Comparison of ENCODE assay signal across 8 mouse cellular contexts in genomic region chr17:52600882-52601371, GRCm38 (mm10). TPM values are rescaled to one million over a fixed set of nuclear protein-coding genes. Genes with fewer than 3 reads are reported as not detected.
DNase-seq lines count a peak whose midpoint lies in the region; ATAC-seq and TF ChIP-seq lines count a peak whose summit lies in the region.

No protein-coding gene starts in this region.

- no peak overlapping the region for H3K27ac ChIP-seq in spleen, adult 2 months (ENCODE audit: insufficient read depth, low read length)
- H3K27ac ChIP-seq in embryonic facial prominence, embryonic 14.5 days (replicated peaks; ENCODE audit: low read depth, low read length) = peak overlapping the region; percentile 63; the same call in 1 of the 2 replicates
- no peak overlapping the region for H3K27ac ChIP-seq in heart, postnatal 0 days (ENCODE audit: low read depth)
- no peak overlapping the region for H3K27ac ChIP-seq in liver, embryonic 11.5 days (ENCODE audit: low read depth, low read length)
- peak overlapping the region; percentile 93 for H3K27ac ChIP-seq in midbrain, postnatal 0 days (ENCODE audit: low read depth, low read length)
- no peak overlapping the region for H3K27ac ChIP-seq in thymus, adult 2 months (ENCODE audit: control insufficient read depth, insufficient read depth, low read length)

- DNase-seq in spleen, adult 2 months (ENCODE audit: low read depth in 1 of 2, low spot score in 2 of 2) = peak in 1 of 2 experiments; percentile 4
- DNase-seq in spleen, adult 18-20 months = no peak
- peak; percentile 87 for DNase-seq in embryonic facial prominence, embryonic 14.5 days (ENCODE audit: low spot score)
- DNase-seq in heart, postnatal 0 days (ENCODE audit: low spot score) = peak; percentile 30
- DNase-seq in kidney, postnatal 36 days = peak; percentile 6 to 41
- DNase-seq in liver, embryonic 11.5 days (ENCODE audit: low spot score) = peak; percentile 47
- peak; percentile 92 for DNase-seq in midbrain, postnatal 0 days (ENCODE audit: low spot score)
- DNase-seq in thymus, adult 2 months = peak; percentile 65

- TF ChIP-seq POLR2A in spleen, adult 2 months (IDR thresholded peaks at IDR 0.05; ENCODE audit: low read depth, low read length) = no peak
- no peak for TF ChIP-seq POLR2A in thymus, adult 2 months (IDR thresholded peaks at IDR 0.05; ENCODE audit: control insufficient read depth, extremely low read depth, insufficient read depth, low read length, poor library complexity)

- TF ChIP-seq CTCF in spleen, adult 2 months (IDR thresholded peaks at IDR 0.05; ENCODE audit: extremely low read depth, insufficient read depth, insufficient read length, insufficient replicate concordance) = no peak
- no peak for TF ChIP-seq CTCF in heart, postnatal 0 days (IDR thresholded peaks at IDR 0.05; ENCODE audit: low read depth)
- TF ChIP-seq CTCF in midbrain, postnatal 0 days (IDR thresholded peaks at IDR 0.05) = no peak
- no peak for TF ChIP-seq CTCF in thymus, adult 2 months (IDR thresholded peaks at IDR 0.05; ENCODE audit: borderline replicate concordance, control insufficient read depth, extremely low read depth, insufficient read depth, low read length, poor library complexity)

- H3K9me3 ChIP-seq in embryonic facial prominence, embryonic 14.5 days (ENCODE audit: control insufficient read depth, low read length) = no peaks in the 10 kb centered on the region
- H3K9me3 ChIP-seq in heart, postnatal 0 days (replicated peaks; ENCODE audit: control insufficient read depth, low read length) = no peaks in the 10 kb centered on the region
- H3K9me3 ChIP-seq in liver, embryonic 11.5 days (ENCODE audit: control insufficient read depth, low read length) = no peaks in the 10 kb centered on the region
- H3K9me3 ChIP-seq in midbrain, postnatal 0 days (ENCODE audit: low read length) = no peaks in the 10 kb centered on the region

- H3K27me3 ChIP-seq in spleen, adult 2 months (ENCODE audit: control insufficient read depth, insufficient read depth, low read length) = peaks cover 8% of the 10 kb centered on the region; the same call in 1 of the 2 replicates
- H3K27me3 ChIP-seq in embryonic facial prominence, embryonic 14.5 days (replicated peaks; ENCODE audit: control insufficient read depth, insufficient read depth, low read length) = peaks cover 38% of the 10 kb centered on the region
- peaks cover 33% of the 10 kb centered on the region for H3K27me3 ChIP-seq in heart, postnatal 0 days (ENCODE audit: control insufficient read depth, insufficient read depth, low read length)
- peaks cover 38% of the 10 kb centered on the region for H3K27me3 ChIP-seq in liver, embryonic 11.5 days (replicated peaks; ENCODE audit: control insufficient read depth, insufficient read depth, low read length)
- H3K27me3 ChIP-seq in midbrain, postnatal 0 days (ENCODE audit: insufficient read depth, low read length) = no peaks in the 10 kb centered on the region
- H3K27me3 ChIP-seq in thymus, adult 2 months (ENCODE audit: control insufficient read depth, insufficient read depth, low read length) = peaks cover 13% of the 10 kb centered on the region

- TF ChIP-seq EP300 in heart, postnatal 0 days (IDR thresholded peaks at IDR 0.05; ENCODE audit: low read depth) = no peak

- peaks cover 5% of the 10 kb centered on the region; the same call in 1 of the 2 replicates for H3K4me1 ChIP-seq in spleen, adult 2 months (ENCODE audit: control insufficient read depth, insufficient read depth, insufficient read length)
- H3K4me1 ChIP-seq in embryonic facial prominence, embryonic 14.5 days (ENCODE audit: control insufficient read depth, insufficient read depth, low read length) = 0 out of 2 replicates have a peak, but pooled peaks cover 3% of the 10 kb centered on the region
- H3K4me1 ChIP-seq in heart, postnatal 0 days (ENCODE audit: control insufficient read depth, insufficient read depth) = no peaks in the 10 kb centered on the region
- no peaks in the 10 kb centered on the region for H3K4me1 ChIP-seq in liver, embryonic 11.5 days (replicated peaks; ENCODE audit: control insufficient read depth, insufficient read depth, low read length)
- H3K4me1 ChIP-seq in midbrain, postnatal 0 days (ENCODE audit: insufficient read depth, low read length) = no peaks in the 10 kb centered on the region; the same call in 1 of the 2 replicates
- peaks cover 16% of the 10 kb centered on the region for H3K4me1 ChIP-seq in thymus, adult 2 months (replicated peaks; ENCODE audit: control insufficient read depth, insufficient read depth, low read length)

- ATAC-seq in embryonic facial prominence, embryonic 14.5 days (ENCODE audit: low read depth) = peak; percentile 91
- no peak for ATAC-seq in heart, postnatal 0 days (ENCODE audit: insufficient read depth, low read depth)
- peak; percentile 72 for ATAC-seq in liver, embryonic 11.5 days (replicated peaks; ENCODE audit: low FRiP score)
- ATAC-seq in midbrain, postnatal 0 days (ENCODE audit: low FRiP score) = peak; percentile 92

- peak overlapping the region; percentile 46; the same call in 1 of the 2 replicates for H3K9ac ChIP-seq in embryonic facial prominence, embryonic 14.5 days (ENCODE audit: low read depth, low read length)
- H3K9ac ChIP-seq in heart, postnatal 0 days (replicated peaks; ENCODE audit: low read depth, low read length) = no peak overlapping the region; the same call in 1 of the 2 replicates
- no peak overlapping the region for H3K9ac ChIP-seq in liver, embryonic 11.5 days (ENCODE audit: low read depth, low read length)
- H3K9ac ChIP-seq in midbrain, postnatal 0 days (replicated peaks; ENCODE audit: low read length, poor library complexity, severe bottlenecking) = peak overlapping the region; percentile 87

- H3K4me2 ChIP-seq in embryonic facial prominence, embryonic 14.5 days (ENCODE audit: low read depth, low read length) = peak overlapping the region; percentile 60
- peak overlapping the region; percentile 63 for H3K4me2 ChIP-seq in heart, postnatal 0 days (ENCODE audit: low read depth, low read length)
- peak overlapping the region; percentile 71 for H3K4me2 ChIP-seq in liver, embryonic 11.5 days
- peak overlapping the region; percentile 95 for H3K4me2 ChIP-seq in midbrain, postnatal 0 days (ENCODE audit: low read depth, low read length, poor library complexity, severe bottlenecking)

- 2% methylated on average over 22 of the region's 22 CpGs for WGBS in spleen, adult 2 months
- 2% methylated on average over 20 of the region's 22 CpGs for WGBS in embryonic facial prominence, embryonic 14.5 days
- 0% methylated on average over 17 of the region's 22 CpGs for WGBS in heart, postnatal 0 days
- WGBS in liver, embryonic 11.5 days = under 1% methylated on average over 22 of the region's 22 CpGs
- under 1% methylated on average over 22 of the region's 22 CpGs for WGBS in midbrain, postnatal 0 days
- WGBS in thymus, adult 2 months = under 1% methylated on average over 22 of the region's 22 CpGs

- H3K4me3 ChIP-seq in spleen, adult 2 months (ENCODE audit: extremely low read depth, insufficient read depth, insufficient read length) = peak overlapping the region; percentile 58; the same call in 1 of the 2 replicates
- peak overlapping the region; percentile 39 for H3K4me3 ChIP-seq in embryonic facial prominence, embryonic 14.5 days (ENCODE audit: low read depth, low read length)
- peak overlapping the region; percentile 35 for H3K4me3 ChIP-seq in heart, postnatal 0 days (ENCODE audit: low read depth, low read length)
- peak overlapping the region; percentile 43 for H3K4me3 ChIP-seq in liver, embryonic 11.5 days (ENCODE audit: low read depth, low read length)
- peak overlapping the region; percentile 77 for H3K4me3 ChIP-seq in midbrain, postnatal 0 days (ENCODE audit: low read depth, low read length)
- H3K4me3 ChIP-seq in thymus, adult 2 months (ENCODE audit: control insufficient read depth, insufficient read depth, low read length) = peak overlapping the region; percentile 56

- H3K36me3 ChIP-seq in spleen, adult 2 months (ENCODE audit: control insufficient read depth, insufficient read depth, low read length) = no peaks in the 10 kb centered on the region
- no peaks in the 10 kb centered on the region for H3K36me3 ChIP-seq in embryonic facial prominence, embryonic 14.5 days (ENCODE audit: control insufficient read depth, insufficient read depth, low read length)
- H3K36me3 ChIP-seq in heart, postnatal 0 days (replicated peaks; ENCODE audit: control insufficient read depth, insufficient read depth, low read length) = no peaks in the 10 kb centered on the region
- H3K36me3 ChIP-seq in liver, embryonic 11.5 days (ENCODE audit: control insufficient read depth, insufficient read depth, low read length) = no peaks in the 10 kb centered on the region
- no peaks in the 10 kb centered on the region for H3K36me3 ChIP-seq in midbrain, postnatal 0 days (ENCODE audit: insufficient read depth, low read length)
- no peaks in the 10 kb centered on the region for H3K36me3 ChIP-seq in thymus, adult 2 months (ENCODE audit: control insufficient read depth, insufficient read depth, low read length)

RNA-seq across cellular contexts. Expression of gene Kcnh8, which starts 1.6 kb away (rescaled TPM):
- not detected in 2 replicates for polyA plus RNA-seq in spleen, adult 2 months (2012; rRNA removed)
- polyA plus RNA-seq in embryonic facial prominence, embryonic 14.5 days (2014; fragmentation: Nextera tagmentation; extraction: Ambion mirVana) = 0.75 and 0.83 TPM in 2 replicates
- not detected in 2 replicates for total RNA-seq in heart, postnatal 0 days (2014; rRNA removed; ENCODE audit: low replicate concordance)
- not detected in 2 replicates for polyA plus RNA-seq in heart, postnatal 0 days (2015; fragmentation: Nextera tagmentation; extraction: Ambion mirVana)
- polyA plus RNA-seq in liver, embryonic 11.5 days (2014; fragmentation: Nextera tagmentation; extraction: Ambion mirVana) = 0.04 TPM in 1 of 2 replicates, not detected in the other
- total RNA-seq in midbrain, postnatal 0 days (2014; rRNA removed) = 5.2 and 7.9 TPM in 2 replicates
- polyA plus RNA-seq in midbrain, postnatal 0 days (2015; fragmentation: Nextera tagmentation; extraction: Ambion mirVana) = 2.3 and 2.8 TPM in 2 replicates
- 0.28 and 0.56 TPM in 2 replicates for polyA plus RNA-seq in thymus, adult 2 months (2012; rRNA removed)

Comparison
In these comparisons a context has a peak if more than half of its experiments do, and no peak if none do; other contexts are left out.
1. DNase-seq: peak in embryonic facial prominence, embryonic 14.5 days (single experiment), heart, postnatal 0 days (single experiment), kidney, postnatal 36 days (2 of 2), liver, embryonic 11.5 days (single experiment), midbrain, postnatal 0 days (single experiment) and thymus, adult 2 months (single experiment); none in spleen, adult 18-20 months (0 of 2).
2. H3K27ac ChIP-seq: peak in embryonic facial prominence, embryonic 14.5 days (single experiment) and midbrain, postnatal 0 days (single experiment); none in spleen, adult 2 months (single experiment), heart, postnatal 0 days (single experiment), liver, embryonic 11.5 days (single experiment) and thymus, adult 2 months (single experiment).
3. H3K9ac ChIP-seq: peak in embryonic facial prominence, embryonic 14.5 days (single experiment) and midbrain, postnatal 0 days (single experiment); none in heart, postnatal 0 days (single experiment) and liver, embryonic 11.5 days (single experiment).
4. Peak in every context shown above with its lines, with median percentiles within 50 percentile points of each other: H3K4me3 ChIP-seq and H3K4me2 ChIP-seq.